Mouse (Mus musculus) thymus, adult 2 months (tissue): Measurements from ENCODE around the gene Ep300. TPM values are rescaled to one million over a fixed set of nuclear protein-coding genes. Genes with fewer than 3 reads are reported as not detected.
A peak's percentile ranks its signal among the peaks of the same experiment; 100 is the strongest.

ENCODE experiments used
- DNase-seq: peaks from one replicate; pipeline ENCODE4 v3.0.0; 2021
- H3K27ac ChIP-seq: fragments of 200-500 bp; 2 replicates; pipeline ENCODE4 v1.5.1; 2012; ENCODE audit warnings: low read length, control low read depth; ENCODE audit not compliant: control insufficient read depth, insufficient read depth
- H3K27me3 ChIP-seq: fragments of 200-500 bp; 2 replicates; pipeline ENCODE4 v1.6.1; 2012; ENCODE audit warnings: mild to moderate bottlenecking, low read length, moderate library complexity, mixed read lengths; ENCODE audit not compliant: control insufficient read depth, insufficient read depth
- H3K36me3 ChIP-seq: fragments of 200-500 bp; 2 replicates; pipeline ENCODE4 v1.6.1; 2012; ENCODE audit warnings: mild to moderate bottlenecking, low read length, moderate library complexity; ENCODE audit not compliant: control insufficient read depth, insufficient read depth
- H3K4me1 ChIP-seq: fragments of 200-500 bp; replicated peaks from 2 replicates; pipeline ENCODE4 v1.6.1; 2012; ENCODE audit warnings: low read length; ENCODE audit not compliant: control insufficient read depth, insufficient read depth
- H3K4me3 ChIP-seq: fragments of 200-500 bp; 2 replicates; pipeline ENCODE4 v1.5.1; 2012; ENCODE audit warnings: mild to moderate bottlenecking, low read length, control low read depth, moderate library complexity; ENCODE audit not compliant: control insufficient read depth, insufficient read depth
- CTCF ChIP-seq: fragments of 200-500 bp; IDR thresholded peaks from 2 replicates; pipeline ENCODE4 v1.5.1; 2012; ENCODE audit warnings: mild to moderate bottlenecking, control low read depth, low read length, moderate library complexity, borderline replicate concordance; ENCODE audit not compliant: control insufficient read depth, poor library complexity, insufficient read depth; ENCODE audit errors: extremely low read depth
- POLR2A ChIP-seq: fragments of 200-500 bp; IDR thresholded peaks from 2 replicates; pipeline ENCODE4 v1.6.1; 2012; ENCODE audit warnings: mild to moderate bottlenecking, low read length, control low read depth, moderate library complexity; ENCODE audit not compliant: control insufficient read depth, poor library complexity, insufficient read depth; ENCODE audit errors: extremely low read depth
- WGBS: fragments of 180-500 bp; shearing (Covaris S2); methylation state at CpG from one replicate; pipeline ENCODE4 v1.1.7; 2018; 5-methylcytosine and 5-hydroxymethylcytosine counted together
- polyA plus RNA-seq: library from polyadenylated mRNA; depleted of rRNA; stranded (reverse); fragments of >200 nt; gene quantifications from 2 replicates; pipeline ENCODE4 v1.2.3, GENCODE M21; 2012; rRNA removed

Ep300 gene
- 60.6 and 70.7 TPM in 2 replicates for polyA plus RNA-seq

- TF ChIP-seq POLR2A (no peak; the same call in none of the 2 replicates), CTCF (0 out of 2 replicates have a peak, but pooled peaks have one; percentile 37)
- Histone ChIP-seq H3K27me3 (no peaks in the 10 kb centered on the region), H3K4me3 (peak within 1 kb of the TSS; percentile 88), H3K36me3 (no peaks in the 10 kb centered on the region), H3K27ac (peak within 1 kb of the TSS; percentile 95), H3K4me1 (no peaks in the 10 kb centered on the region; the same call in 1 of the 2 replicates)
- peak; percentile 95 for DNase-seq
- WGBS: under 1% methylated on average over 66 of the region's 68 CpGs
These were observed at the start of gene Ep300 for GRCm38 (mm10) chr15:81584913-81585745. TSS of gene Ep300 (plus strand) at chr15:81585351.

- no peak for DNase-seq
These were observed 49.2 kb upstream of the Ep300 start for GRCm38 (mm10) chr15:81535881-81536351.

GRCm38 (mm10) chr15:81538149-81538548, 47.0 kb upstream of the Ep300 start:
- WGBS: 68% methylated on average over 4 of the region's 4 CpGs
- no peak for TF ChIP-seq POLR2A
- no peak for TF ChIP-seq CTCF
- Histone ChIP-seq H3K4me3 (no peak overlapping the region), H3K27ac (no peak overlapping the region), H3K4me1 (peaks cover 11% of the 10 kb centered on the region), H3K36me3 (no peaks in the 10 kb centered on the region), H3K27me3 (no peaks in the 10 kb centered on the region; the same call in 1 of the 2 replicates)
- DNase-seq: no peak

More at GRCm38 (mm10) chr15:81535881-81536351, 49.2 kb upstream of the Ep300 start:
- Histone ChIP-seq H3K27ac (no peak overlapping the region), H3K36me3 (no peaks in the 10 kb centered on the region), H3K27me3 (no peaks in the 10 kb centered on the region; the same call in 1 of the 2 replicates), H3K4me3 (no peak overlapping the region), H3K4me1 (peaks cover 11% of the 10 kb centered on the region)
- 83% methylated on average over 9 of the region's 9 CpGs for WGBS
- no peak for TF ChIP-seq POLR2A
- TF ChIP-seq CTCF: no peak

- peaks cover 11% of the 10 kb centered on the region for H3K4me1 ChIP-seq
- TF ChIP-seq POLR2A (no peak), CTCF (no peak)
- no peak overlapping the region for H3K4me3 ChIP-seq
- H3K27ac ChIP-seq: no peak overlapping the region
- H3K27me3 ChIP-seq: no peaks in the 10 kb centered on the region; the same call in 1 of the 2 replicates
- peak; percentile 54 for DNase-seq
- no peaks in the 10 kb centered on the region for H3K36me3 ChIP-seq
- WGBS: 6% methylated on average over 2 of the region's 2 CpGs
These were observed 45.6 kb upstream of the Ep300 start for GRCm38 (mm10) chr15:81539560-81539959.

- no peak overlapping the region for H3K4me3 ChIP-seq
- H3K36me3 ChIP-seq: no peaks in the 10 kb centered on the region
- no peak overlapping the region for H3K27ac ChIP-seq
- WGBS: 59% methylated on average over 2 of the region's 2 CpGs
- no peak for DNase-seq
- no peak for TF ChIP-seq POLR2A
- TF ChIP-seq CTCF: no peak
- H3K4me1 ChIP-seq: 0 out of 2 replicates have a peak, but pooled peaks cover 2% of the 10 kb centered on the region
- H3K27me3 ChIP-seq: no peaks in the 10 kb centered on the region
These were observed 40.2 kb upstream of the Ep300 start for GRCm38 (mm10) chr15:81544916-81545315.

GRCm38 (mm10) chr15:81545387-81546176, 39.6 kb upstream of the Ep300 start:
- Histone ChIP-seq H3K4me3 (no peak overlapping the region), H3K27ac (no peak overlapping the region), H3K36me3 (no peaks in the 10 kb centered on the region), H3K4me1 (no peaks in the 10 kb centered on the region), H3K27me3 (no peaks in the 10 kb centered on the region)
- WGBS: 81% methylated on average over 5 of the region's 5 CpGs
- no peak for TF ChIP-seq CTCF
- TF ChIP-seq POLR2A: no peak
- DNase-seq: no peak
